Mouse (Mus musculus) lung, postnatal 0 days (tissue): Measurements from ENCODE around the gene Sox5.

Experiments
- CTCF ChIP-seq: IDR thresholded peaks from 2 replicates; pipeline ENCODE4 v1.5.1; 2016; ENCODE audit warnings: antibody characterized with exemption, mild to moderate bottlenecking
- EP300 ChIP-seq: IDR thresholded peaks from 2 replicates; pipeline ENCODE4 v1.6.1; 2016; ENCODE audit warnings: antibody characterized with exemption, mild to moderate bottlenecking, control low read depth

DNA sequence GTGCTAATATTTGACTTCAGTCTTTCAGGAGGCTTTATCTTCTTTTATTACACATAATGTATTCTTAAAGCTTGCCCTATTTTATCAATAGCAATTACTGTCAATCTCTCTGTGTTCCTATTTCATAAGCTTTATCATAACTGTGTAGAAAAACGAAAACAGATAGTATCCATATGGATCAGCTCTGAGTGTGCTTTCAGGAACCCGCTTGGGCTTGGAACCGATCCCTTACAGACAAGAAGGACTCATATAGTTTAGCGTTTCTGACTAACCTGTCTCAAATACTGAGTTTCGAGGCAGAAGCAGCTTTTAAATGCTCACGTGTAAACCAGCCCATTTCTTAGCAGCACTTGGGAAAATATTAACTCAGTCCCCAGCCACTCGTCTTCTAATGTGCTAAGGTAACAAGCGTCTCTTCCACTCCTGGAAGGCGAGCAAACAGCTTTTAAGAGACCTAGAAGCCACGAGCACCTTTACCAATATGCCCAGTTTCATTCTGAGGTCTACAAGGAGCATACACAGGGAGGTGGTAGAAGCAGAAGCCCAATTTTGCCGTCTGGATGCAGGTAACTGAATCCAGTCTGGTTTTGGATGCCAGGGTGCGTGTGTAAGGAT is 706.3 kb downstream of the Sox5 start:
- TF ChIP-seq EP300 (no peak), CTCF (no peak)
